Mouse (Mus musculus): Measurements from ENCODE around the gene Magoh.

Magoh gene

GRCm38 (mm10) chr4:107879254-107880050 lies at the start of gene Magoh:
Gene Magoh, plus strand, starts transcription at chr4:107879755.
- in situ Hi-C loops (cut with MboI, MseI), result no loop called here

DNA sequence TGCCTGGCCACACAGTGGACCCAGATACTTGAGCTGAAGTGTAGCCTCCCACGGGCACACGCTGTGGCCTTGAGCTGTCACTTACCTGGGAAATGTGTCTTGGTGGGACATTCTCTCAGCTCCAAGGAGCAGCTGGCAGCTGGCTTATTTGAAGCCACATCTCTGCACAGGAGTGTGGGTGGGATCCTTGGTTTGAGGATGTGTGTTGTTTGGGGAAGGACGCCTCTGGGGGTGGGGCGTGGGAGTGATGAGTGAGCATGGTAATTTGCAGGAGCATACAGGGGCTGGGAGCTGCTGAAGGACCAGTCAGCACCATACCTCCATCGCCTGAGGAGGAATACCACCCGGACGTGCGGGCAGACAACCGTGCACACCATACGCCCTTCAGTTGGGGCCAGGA lies 49.4 kb upstream of the Magoh start:
- in situ Hi-C loops (cut with MboI, MseI), result no loop called here

- in situ Hi-C loops (cut with MboI, MseI), result no loop called here
These were observed 48.7 kb upstream of the Magoh start for GRCm38 (mm10) chr4:107830821-107831221.

DNA sequence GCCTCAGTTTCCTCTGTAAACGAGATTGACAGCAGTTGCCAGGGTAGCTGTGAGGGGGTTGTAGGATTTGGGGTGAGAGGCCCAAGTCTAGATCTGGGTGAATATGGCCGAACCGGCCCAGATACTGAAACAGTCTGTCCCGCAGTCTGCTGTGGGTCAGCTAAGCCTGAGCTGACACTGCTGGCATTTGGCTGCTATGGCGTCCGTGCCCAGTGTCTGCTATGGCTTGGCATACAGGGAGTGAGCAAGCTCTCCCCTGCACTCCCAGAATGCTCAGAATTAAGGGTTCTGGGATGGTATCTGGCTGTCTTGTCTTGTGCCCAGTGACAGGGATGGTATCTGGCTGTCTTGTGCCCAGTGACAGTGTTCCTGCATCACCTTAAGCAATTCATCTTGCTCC lies 47.9 kb upstream of the Magoh start:
- in situ Hi-C loops (cut with MboI, MseI), result no loop called here

GRCm38 (mm10) chr4:107833525-107833924 lies 46.0 kb upstream of the Magoh start:
- in situ Hi-C loops (cut with MboI, MseI), result no loop called here

DNA sequence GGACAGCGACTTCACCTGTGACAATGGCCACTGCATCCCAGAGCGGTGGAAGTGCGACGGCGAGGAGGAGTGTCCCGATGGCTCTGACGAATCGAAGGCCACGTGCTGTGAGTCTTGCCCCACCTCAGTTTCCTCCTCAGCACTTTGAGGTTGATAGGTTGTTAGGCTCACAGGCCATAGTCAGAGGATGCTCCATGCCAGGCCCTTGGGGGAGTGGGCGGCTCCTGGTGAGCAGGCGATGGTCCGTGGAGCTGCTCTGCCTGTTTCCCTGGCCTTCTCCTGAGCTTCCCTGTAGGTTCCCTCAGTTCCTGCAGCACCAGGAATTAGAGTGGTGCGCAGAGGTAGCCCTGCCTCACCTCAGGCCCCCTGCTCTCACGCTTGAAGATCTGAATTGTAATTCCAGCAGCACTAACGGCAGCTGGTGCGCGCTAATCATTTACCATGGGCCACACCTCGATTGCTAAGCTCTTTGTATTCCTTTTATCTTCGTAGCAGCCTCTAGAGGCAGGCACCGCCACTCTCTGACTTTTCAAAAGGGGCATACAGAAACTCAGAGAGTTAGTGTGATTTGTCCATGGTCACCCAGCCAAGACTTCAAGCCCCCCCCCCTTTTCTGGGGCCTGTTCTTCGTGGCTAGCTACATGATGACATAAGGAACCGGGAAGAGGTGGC lies 44.8 kb upstream of the Magoh start:
- in situ Hi-C loops (cut with MboI, MseI), result no loop called here

GRCm38 (mm10) chr4:107835508-107835909 lies 44.0 kb upstream of the Magoh start:
- in situ Hi-C loops (cut with MboI, MseI), result no loop called here

GRCm38 (mm10) chr4:107836758-107837157 lies 42.8 kb upstream of the Magoh start:
- in situ Hi-C loops (cut with MboI, MseI), result no loop called here

DNA sequence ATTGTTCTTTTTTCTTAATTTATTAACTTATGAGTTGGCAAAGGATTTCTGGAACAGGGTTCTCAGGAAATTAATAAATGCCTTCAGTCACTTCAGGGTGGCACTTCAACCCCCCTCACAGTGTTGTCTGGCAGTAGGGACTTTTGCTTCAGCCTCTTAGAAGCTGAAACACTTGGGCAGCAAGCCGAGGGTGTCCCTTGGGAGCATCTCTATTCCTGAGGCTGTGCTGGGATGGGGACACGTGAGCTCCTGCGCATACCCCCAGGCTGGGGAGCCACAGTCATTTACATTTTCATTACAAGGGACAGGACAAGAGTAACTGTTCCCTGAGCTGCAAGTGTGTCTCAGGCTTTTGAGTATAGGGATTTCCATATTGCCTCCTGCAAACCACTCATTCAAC lies 41.6 kb upstream of the Magoh start:
- in situ Hi-C loops (cut with MboI, MseI), result no loop called here

DNA sequence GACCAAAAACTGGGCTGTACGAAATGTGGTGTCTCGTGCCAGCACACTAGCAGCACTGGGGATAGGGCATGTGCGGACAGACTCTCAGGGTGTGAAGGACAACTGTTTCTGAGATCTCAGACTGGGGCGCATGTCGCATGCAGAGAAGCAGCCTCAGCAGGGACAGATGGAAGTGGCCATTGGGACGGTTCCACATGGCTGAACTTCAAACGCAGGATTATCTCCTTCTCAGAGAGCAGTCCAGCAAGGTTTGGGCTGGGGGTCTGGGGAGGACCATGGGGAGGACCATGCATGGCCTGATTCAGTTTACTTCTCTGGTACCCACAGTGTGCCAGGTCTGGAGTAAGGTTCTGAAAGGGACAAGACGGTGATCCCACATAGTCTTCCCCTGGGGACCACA lies 35.9 kb upstream of the Magoh start:
- in situ Hi-C loops (cut with MboI, MseI), result loop anchor here (5.0 kb wide), 1 partner anchor 106 kb away; no protein-coding TSS in a partner anchor

- in situ Hi-C loops (cut with MboI, MseI), result loop anchor here (5.0 kb wide), 1 partner anchor 108 kb away; no protein-coding TSS in a partner anchor
These were observed 34.6 kb upstream of the Magoh start for GRCm38 (mm10) chr4:107844971-107845370.

- in situ Hi-C loops (cut with MboI, MseI), result no loop called here
These were observed 32.8 kb upstream of the Magoh start for GRCm38 (mm10) chr4:107846795-107847194.

DNA sequence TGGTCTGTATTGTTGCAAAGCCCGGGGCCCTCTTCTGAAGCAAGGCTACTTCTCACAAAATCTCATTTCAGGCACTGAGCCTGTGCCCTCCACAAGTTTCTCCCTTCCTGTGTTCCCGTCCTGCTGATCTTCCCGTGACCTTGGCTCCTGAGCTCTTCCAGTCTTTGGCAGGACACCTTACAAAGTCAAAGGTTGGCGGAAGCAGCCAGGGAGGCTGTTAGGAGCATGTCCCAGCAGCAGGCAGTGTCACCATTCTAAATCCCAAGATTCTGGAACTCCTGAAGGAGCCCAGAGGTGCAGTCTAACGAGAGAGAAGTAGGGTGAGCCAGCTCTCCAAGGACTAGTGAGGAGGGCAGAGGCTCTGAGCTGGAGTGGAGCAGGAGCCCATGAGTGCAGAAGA lies 31.0 kb upstream of the Magoh start:
- in situ Hi-C loops (cut with MboI, MseI), result no loop called here

DNA sequence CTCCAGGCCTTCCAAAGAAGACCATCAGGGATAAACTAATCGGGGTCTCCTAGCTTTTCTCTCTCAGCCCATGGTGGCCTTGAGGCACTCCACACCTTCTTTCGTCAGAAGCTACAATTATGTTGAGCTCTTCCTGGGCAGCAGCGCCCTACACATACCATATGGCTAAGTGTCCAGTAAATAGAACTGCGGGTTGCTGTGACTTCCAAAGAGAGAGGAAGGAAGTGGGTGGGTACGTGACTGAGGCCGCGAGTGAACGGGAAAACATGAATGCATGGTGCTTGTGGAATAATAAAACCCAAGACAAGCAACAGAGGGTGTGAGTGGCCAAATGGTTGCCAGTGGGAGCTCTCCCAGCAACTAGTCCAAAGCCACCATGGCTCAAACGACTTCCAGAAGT lies 29.9 kb upstream of the Magoh start:
- in situ Hi-C loops (cut with MboI, MseI), result no loop called here

DNA sequence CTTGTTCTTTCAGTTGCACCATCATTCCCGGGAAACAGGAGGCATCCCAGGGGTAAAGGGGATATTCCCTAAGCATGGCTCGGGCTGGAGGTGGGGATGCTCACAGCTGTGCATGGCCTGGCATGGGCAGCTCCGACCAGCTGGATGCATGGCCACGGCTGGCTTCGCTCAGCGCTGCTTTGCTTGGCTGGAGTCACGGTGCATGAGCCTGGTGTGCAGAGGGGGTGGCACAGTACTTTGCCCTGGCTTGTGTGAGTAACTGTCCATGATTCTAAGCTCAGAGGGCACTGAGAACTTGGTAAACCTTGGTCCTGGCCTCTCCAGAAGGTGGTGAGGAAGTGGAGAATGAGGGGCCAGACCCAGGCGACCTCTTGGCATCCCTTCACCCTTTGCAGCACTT lies 29.5 kb upstream of the Magoh start:
- in situ Hi-C loops (cut with MboI, MseI), result no loop called here

DNA sequence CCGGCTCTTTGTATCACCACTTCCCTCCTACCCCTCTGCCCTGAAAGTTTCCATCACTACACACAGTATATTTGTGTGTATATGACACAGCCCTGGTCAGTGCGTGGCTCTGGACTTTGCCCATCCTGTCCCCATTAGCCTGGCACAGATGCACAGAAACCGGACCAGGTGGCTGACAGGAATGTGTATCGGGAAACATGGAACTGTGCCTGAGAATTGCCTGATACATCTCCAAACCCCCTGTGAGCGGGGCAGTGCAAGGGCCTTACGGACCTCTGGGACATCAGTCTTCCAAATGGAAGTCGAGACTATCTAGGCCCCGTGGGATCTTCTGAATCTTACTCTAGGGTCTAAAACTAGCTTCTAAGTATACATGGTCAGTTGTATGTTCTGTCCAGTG lies 26.2 kb upstream of the Magoh start:
- in situ Hi-C loops (cut with MboI, MseI), result no loop called here

GRCm38 (mm10) chr4:107853836-107854235 lies 25.7 kb upstream of the Magoh start:
- in situ Hi-C loops (cut with MboI, MseI), result no loop called here

GRCm38 (mm10) chr4:107856958-107857686 lies 22.4 kb upstream of the Magoh start:
- in situ Hi-C loops (cut with MboI, MseI), result no loop called here

- in situ Hi-C loops (cut with MboI, MseI), result no loop called here
These were observed 20.6 kb upstream of the Magoh start for GRCm38 (mm10) chr4:107858995-107859394.

- in situ Hi-C loops (cut with MboI, MseI), result no loop called here
These were observed 14.7 kb upstream of the Magoh start for GRCm38 (mm10) chr4:107864866-107865265.

GRCm38 (mm10) chr4:107881631-107882030 lies 2.1 kb downstream of the Magoh start:
- in situ Hi-C loops (cut with MboI, MseI), result no loop called here

GRCm38 (mm10) chr4:107886371-107886770 lies 6.8 kb downstream of the Magoh start:
- in situ Hi-C loops (cut with MboI, MseI), result no loop called here

DNA sequence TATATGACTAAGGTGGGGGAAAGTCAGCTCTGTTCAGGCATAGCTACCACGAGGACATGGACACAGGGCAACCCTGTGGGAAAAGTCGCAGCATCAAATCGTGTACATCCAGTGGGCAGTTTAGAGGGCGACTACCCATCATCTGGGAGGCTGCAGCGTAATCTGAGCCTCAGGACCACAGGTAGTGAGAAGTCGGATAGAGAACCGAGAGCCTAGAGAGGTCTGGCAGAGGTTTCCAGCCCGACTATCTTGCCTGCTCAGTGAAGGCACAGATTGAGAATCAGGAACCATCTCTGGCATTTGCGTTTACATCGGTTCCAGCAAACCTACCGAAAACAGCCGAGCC lies 9.8 kb downstream of the Magoh start:
- in situ Hi-C loops (cut with MboI, MseI), result no loop called here

Data from T-helper 1 cell (primary cell).